Mouse (Mus musculus) embryo, embryonic 11.5 days (tissue): ENCODE data around the gene Cyp27a1.

ENCODE experiments used
- DNase-seq: peaks from one replicate; pipeline ENCODE4 v3.0.0-alpha.2; 2012; ENCODE audit warnings: low read depth, low spot score

Cyp27a1 gene

DNA sequence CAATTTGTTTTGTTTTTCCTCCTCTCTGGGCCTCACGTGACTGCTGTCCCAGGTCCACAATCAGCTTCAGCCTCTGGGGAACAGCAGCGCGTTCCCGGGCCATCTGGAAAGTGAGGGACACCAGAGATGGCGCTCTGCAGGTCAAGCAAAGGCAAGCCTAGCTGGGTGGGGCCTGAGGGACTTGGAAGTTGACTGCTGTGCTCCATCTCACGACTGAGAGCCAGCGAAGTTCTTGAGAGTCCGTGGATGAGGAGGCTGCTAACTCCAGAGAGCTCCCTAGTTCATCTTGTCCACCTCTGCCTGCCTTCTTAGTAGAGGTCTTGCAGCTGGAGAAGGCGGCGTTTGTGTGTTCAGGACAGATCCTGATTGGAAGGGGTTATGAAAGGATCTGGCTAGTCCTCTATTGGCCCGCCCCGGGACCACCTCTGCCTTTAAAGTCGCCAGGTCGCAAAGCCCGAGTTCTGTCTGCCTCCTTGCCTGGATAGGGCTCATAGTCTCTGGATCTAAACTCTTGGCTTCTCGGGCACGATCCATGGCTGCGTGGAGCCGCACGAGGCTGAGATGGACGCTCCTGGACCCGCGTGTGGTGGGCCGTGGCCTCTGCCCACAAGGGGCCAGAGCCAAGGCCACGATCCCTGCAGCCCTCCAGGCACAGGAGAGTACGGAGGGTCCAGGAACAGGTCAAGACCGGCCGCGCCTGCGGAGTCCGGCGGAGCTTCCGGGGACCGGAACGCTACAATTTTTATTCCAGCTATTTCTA lies at the start of gene Cyp27a1:
Gene Cyp27a1, plus strand, starts transcription at position 476 of the 760 bp plus-strand sequence.
- peak; percentile 41 for DNase-seq

DNA sequence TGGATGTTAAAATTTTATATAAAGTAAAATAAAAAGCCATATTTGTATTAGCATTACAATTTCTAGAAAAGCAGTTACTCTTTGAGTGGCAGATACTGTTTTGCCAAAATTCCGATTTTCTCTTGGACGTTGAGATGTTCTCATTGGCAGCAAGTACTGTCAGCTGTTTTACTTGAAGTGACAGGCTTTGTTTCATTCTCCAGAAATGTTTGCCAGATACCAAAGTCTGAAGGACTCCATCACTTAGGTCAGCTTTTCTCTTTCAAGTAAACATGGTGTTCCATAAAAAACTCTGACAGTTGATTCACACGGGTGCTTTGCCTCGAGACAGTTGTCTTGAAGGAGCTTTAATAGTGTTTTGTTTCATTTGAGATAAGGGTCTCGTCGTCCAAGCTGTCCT lies 48.2 kb upstream of the Cyp27a1 start:
- DNase-seq, result no peak

DNA sequence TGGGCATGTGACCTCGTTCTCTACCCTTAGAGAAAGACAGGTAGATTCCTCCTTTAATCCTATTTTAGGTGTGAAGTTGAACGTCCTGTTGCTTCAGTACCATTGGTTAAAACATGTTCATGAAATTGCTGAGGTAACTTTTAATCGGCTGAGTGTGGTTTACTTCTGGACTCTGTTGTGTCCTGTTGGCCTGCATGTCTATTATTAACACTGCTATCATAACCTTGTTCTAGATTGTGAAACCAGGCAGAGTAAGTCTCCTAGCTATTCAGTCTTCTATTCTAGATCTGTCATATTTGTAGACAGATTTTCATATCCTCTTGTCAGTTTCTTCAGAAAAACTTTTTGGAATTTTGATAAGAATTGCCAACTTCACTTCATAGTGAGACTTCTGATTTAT lies 45.0 kb upstream of the Cyp27a1 start:
- no peak for DNase-seq

DNA sequence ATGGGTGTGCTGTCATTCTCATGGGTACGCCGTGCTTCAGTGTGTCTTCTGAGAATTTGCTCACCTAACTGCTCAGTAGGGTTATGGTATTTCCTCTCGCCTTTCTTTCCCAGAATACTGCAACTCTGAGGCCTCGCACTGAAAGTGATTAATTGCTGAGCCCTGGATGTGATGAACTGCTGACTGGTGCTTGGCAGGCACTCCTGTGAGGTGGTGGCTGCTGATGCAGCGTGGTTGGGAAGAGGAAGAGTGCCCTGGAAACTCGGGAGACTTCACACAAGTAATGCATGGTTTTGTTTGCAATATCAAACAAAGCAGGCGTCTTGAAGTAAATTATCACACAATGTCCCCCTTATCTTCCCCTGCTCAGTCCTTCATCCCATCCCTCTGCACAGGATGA lies 40.6 kb upstream of the Cyp27a1 start:
- no peak for DNase-seq

DNA sequence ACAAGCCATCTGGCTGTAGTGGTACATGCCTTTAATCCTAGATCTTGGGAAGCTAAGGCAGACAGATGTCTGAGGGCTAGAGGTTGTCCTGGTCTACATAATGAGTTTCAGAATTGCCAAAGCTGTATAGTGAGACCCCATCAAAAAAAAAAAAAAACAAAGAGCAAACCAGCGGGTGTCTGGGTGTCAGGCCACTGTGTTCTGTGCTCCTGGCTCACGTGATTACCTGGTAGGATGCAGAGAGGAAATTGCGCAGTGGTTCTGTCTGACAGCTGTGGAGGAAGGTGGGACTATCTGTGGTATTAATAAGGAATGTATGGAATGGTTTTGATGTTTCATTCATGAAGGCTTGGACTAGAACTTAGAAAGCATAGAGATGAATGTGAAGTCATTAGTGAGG lies 36.5 kb upstream of the Cyp27a1 start:
- no peak for DNase-seq

DNA sequence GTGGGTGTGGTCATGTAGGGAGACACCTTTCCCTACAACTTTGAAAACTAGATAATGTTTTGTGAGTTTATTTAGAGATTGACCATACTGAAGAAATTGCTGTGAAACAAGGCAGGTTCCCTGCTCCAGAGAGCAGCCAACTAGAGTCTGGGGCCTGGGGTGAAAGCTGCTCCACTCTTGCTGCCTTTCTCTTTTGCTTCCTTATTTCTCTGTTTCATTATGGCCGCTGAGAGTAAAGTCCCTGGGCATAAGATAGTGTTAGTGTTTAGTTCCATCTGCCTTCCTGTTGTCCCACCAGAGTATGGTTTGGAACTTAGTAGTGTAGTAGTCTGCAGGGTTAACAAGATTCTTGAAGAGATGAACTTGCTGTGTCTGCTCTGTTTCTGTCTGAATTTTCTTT lies 35.5 kb upstream of the Cyp27a1 start:
- DNase-seq, result no peak

DNA sequence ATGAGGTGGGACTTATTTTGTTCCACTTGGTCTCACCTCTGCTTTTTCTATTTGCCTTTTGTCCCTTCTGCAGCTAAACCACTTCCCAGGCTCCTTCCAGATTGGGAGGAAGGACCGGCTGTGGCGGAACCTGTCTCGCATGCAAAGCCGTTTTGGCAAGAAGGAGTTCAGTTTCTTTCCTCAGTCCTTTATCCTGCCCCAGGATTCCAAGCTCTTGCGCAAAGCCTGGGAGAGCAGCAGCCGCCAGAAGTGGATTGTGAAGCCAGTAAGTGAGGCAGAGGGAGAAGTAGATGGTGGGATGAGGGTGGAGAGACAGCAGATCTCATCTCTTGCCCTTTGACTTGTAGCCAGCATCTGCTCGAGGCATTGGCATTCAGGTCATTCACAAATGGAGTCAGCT lies 26.2 kb upstream of the Cyp27a1 start:
- DNase-seq, result no peak

DNA sequence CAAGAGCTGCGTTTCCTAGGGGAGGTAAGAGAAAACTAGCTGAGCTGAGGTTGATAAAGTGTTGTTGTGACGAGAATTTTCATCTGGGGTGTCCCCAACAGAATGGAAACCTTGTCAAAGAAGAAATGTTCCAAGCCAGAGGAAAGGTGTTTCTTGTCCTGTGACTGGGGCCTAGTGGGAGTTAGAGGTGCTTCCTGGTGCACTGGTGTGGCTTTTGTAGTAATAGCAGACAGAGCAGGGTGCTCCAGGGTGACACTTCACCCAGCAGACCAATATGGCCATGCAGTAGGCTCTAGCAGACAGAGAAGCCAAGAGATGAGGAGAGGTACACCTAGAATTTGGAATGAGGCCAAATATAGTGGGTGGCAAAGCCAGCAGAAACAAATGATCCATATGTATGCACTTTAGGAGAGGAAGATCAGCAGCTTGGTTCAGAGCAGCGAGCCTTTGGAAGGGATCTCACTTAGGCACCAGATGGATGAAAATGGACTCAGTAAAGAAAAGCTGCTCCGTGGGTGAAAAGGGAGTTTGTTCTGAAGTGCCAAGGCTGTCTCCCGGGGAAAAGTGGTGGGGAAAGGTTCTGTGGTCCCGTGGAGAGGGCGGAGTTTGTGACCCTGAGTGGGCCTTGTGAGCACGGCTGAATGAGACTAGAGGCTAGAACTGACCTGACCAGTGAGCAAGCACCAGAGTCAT lies 19.3 kb upstream of the Cyp27a1 start:
- DNase-seq, result no peak

DNA sequence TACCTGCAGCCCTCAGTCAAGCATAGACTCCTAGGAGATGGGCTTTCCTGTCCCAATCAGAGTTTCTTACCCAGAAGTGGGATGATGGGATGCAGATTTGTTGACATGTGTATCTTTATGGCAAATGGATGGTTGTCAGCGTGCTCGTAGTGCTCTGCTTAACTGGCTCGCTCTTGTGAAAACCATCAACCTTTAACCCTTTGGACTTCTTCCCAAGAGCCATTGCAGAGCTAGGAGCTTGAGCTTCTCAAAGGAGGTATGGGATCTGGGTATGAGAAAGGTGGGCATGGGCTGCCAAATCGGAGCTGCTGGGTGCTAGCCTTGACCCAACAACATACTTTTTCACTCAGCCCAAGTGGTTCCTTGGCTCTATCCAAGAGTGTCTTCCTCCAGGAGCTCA lies 17.5 kb upstream of the Cyp27a1 start:
- no peak for DNase-seq

DNA sequence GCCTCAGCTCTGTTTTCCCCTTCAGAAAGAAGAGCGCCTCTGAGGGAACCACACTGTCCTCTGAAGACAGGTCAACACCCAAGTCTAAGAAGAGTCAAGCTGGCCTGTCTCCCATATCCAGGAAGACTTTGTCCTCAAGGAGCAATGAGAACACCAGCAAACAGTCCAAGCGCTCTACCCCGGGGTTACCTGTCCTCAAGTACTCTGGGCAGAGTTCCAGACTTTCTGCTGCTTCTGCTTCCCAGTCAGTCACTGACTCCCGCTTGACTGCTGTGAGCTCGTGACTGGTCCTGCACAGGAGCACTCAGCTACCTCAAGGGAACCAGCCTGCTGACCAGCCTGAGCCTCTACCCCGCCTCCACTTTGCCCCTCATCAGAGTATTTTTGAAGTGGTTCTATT lies 16.0 kb upstream of the Cyp27a1 start:
- DNase-seq, result no peak

DNA sequence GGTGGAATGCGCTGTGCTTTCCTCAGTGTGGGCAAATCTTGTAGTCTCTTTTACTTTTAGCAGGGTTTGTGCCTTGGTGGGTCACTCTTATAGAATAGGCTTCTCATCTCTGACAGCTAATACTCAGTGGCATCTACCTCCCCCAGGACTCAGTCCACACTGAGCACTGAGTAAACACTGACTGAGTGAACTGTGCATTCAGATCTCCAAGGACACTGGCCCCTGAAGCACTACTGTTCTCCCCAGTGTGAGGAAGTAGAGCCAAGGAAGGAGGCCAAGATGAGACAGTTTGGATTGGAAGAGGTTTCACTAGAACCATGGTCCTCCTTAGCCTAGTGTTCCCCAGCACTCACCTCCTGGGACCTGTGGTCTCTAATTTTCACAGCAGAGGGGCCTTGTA lies 15.0 kb upstream of the Cyp27a1 start:
- DNase-seq, result no peak

DNA sequence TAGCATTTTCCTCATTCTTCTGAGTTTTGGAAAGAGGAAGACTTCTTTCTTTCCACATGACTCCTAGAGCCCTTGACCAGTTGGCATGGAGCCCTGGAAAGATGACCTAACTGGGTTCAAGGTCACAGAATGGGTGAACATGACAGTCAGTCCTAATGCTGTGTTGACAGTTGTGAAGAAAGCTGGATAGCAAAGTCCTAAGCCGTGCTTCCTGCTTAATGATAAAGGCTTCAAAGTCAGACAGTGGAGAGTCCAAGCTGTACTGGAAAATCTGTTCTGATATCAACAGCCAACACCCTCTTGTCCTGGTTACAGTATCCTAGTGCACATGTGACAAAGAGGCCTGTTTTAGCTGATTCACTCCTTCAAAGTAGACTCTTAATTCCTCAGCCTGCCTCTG lies 14.6 kb upstream of the Cyp27a1 start:
- DNase-seq, result no peak

DNA sequence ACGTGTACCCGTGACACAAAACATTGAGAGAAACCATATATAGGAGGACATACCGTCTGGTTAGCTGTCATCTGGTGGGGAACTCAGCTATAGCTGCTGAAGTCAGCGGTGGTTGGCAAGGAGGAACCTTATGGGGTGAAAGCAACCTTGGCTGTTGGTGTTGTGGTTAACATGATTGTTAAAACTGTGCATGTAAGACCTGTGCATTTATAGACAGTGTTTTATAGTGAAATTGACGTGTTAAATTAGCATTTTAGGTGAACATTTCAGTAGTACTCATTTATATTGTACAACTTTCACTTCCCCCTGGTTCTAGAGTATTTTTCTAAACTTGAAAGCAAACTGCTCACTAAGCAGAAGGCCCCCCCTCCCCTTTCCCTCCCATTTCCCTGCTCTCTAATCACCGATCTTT lies 11.2 kb upstream of the Cyp27a1 start:
- no peak for DNase-seq

DNA sequence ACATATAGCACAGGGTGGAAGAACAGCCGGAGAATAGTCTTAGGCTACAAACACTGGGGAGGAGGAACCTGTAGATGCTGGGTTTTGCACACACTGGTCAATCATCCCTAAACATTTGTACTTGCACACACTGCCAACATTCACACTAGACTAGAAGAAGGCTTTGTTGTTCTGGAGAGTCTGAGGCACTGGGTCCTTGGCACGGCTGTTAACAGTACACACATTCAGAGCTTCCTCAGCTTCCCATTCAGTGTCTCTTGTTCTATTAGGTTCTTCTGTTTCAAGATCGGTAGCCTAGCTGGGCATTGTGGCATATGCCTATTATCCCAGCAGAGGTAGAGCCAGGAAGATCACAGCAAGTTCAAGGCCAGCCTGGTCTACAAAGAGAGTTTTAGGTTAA lies 9.2 kb upstream of the Cyp27a1 start:
- no peak for DNase-seq

DNA sequence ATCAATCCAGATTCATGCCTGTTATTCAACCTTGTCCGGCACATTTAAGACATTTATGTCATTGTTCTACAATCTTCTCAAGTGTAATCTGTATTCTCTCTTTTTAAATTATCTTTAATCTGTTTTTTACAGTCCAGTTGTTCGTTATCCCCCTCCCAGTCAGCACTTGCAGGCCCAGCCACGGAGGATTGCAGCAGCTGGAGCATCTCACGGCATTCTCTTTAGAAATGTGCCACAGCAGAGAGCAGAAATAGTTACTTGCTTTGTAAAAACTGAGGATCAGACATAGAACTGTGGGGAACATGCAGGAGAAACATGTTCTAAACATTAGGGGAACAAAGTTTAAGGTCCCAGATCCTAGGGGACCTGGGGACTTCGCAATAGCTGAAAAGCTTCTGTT lies 8.4 kb upstream of the Cyp27a1 start:
- DNase-seq, result no peak

DNA sequence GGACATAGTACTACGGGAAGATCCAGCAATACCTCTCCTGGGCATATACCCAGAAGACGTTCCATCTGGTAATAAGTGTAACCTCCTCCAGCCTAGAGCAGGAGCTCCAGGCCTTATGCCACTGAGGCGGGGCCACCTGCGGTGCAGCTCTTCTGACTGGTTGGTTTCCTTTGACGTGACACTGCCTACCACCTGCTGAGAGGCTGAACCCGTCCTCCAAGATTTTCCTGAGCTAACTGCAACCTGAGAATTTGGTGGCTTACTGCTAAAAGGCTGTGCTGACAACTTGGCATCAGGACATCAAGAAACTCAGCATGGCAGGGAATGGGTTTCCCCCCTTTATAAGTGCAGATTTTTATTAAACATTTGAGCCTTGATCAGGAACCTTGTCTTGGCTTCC lies 3.8 kb upstream of the Cyp27a1 start:
- DNase-seq, result no peak

DNA sequence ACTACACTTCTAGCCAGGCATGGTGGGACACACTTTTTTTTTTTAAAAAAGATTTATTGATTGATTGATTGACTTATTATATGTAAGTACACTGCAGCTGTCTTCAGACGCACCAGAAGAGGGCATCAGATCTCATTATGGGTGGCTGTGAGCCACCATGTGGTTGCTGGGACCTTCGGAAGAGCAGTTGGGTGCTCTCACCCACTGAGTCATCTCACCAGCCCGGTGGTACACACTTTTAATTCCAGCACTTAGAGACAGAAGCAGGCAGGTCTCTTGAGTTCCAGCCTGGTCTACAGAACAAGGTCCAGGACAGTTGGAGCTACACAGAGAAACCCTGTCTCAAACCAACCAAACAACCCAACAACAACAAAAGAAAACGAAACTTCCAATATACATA lies 1.3 kb upstream of the Cyp27a1 start:
- DNase-seq, result no peak

DNA sequence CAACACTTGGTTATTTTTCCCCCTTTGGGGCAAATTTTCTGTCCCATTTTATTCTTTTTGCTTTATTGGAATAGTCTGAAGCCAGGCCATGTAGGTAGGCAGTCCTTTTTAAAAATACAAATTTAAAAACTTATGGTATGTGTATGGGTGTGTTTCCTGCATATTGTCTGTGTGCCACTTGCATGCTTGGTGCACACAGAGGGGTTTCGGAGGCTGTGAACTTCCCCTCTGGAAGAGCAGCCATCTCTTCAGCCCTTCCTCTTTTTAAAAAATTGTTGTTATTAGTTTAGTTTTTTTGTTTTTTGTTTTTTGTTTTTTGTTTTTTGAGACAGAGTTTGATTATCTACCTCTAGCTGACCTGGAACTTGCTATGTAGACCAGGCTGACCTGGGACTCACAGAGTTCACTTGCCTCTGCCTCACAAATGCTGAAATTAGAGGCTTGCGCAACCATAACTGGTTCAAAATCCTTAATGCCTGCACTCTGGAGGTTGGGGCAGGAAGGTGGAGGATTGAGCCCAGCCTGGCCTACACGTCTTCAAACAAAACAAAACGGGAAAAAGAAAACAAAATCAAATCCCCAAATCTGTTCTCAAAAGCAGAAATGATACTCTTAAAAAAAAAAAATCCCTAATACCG lies 794 bp upstream of the Cyp27a1 start:
- DNase-seq, result no peak

DNA sequence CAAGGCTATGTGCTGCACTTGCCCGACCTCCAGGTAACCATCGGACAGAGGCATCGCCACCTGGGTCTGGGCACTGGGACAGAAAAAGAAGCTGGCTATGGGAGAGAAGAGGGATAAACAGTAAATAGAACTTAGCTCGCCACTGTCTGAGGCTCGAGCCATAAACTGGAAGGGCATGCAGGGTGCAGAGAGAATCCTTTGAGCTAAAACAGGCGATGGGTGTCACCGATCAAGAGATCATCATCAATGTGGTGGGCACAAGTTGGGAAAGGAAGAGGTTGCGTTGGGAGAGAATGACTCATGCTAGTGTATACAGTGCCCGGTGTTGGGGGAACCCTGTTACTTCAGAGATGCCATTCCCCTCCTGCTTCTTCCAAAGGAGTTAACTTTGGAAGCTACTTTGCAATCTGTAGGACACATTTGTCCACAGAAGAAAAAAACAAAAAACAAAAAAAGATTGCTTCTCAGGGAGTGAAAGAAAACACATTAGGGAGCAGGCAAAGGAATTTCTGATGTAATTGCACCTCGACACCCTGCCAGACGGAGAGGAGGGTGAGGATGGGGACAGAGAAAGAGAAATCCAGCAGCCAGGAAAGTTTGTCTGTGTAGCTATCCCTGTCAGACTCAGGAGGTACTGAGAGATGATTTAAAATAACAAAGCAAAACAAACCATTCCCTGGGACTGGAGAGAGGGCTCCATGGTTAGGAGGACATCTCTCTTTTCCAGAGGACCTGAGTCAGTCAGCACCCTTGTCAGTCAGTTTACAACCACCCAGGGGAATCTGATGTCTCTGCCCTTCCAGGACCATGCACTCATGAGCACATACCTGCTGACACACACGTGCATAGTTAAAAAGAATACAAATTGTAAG lies 721 bp downstream of the Cyp27a1 start:
- DNase-seq, result no peak

DNA sequence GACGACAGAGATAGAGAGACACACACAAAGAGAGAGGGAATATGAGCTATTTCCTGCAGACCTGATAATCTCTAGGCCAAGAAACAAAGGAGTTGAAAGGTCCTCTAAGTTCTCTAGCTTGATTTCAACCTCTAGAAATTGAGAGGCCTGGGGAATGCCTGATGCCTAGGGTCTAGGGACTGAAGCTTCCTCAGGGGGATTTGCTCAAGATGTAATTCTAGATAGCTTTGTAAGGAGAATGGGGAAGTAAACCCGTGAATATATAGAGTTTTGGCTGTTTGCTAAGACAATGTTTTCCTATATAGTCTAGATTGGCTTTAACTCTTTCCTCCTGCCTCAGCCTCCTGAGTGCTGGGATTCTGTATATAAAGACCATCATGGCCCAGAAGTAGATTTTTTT lies 1.6 kb downstream of the Cyp27a1 start:
- DNase-seq, result no peak

DNA sequence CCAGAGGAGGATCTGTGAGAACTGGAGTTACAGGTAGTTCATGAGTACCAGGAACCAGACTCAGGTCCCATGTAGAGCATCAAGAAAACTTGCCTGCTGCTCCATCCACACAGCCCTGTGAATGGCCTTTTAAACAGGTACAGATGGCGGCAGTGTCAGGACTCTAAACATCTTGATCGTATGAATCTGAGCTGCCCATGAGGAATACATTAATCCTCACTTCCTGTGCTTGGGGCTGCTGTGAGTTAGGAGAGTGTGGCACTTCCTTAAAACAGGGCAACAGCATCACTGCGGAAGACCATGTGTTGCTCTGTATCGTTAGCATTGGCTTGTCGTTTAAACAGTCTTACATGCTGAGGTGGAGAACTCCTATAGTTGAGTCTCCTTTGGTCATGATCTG lies 2.1 kb downstream of the Cyp27a1 start:
- no peak for DNase-seq

DNA sequence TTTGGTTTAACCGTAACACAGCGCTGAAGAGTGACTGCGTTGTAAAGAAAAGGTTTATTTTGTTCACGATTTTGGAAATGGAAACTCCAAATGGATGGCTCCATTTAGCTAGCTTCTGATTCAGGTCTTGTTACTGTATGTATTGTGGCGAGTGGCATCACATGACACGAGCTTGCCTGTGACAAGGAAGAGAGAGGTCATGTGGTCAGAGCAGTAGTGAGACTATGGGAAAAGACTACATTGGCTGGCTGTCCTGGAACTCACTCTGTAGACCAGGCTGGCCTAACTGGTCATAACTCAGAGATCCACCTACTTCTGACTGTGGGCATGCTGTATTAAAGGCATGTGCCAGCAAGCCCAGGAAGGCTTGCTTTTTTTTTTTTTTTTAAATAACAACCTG lies 2.5 kb downstream of the Cyp27a1 start:
- DNase-seq, result no peak
